Mouse (Mus musculus): ENCODE results near the gene Rbpms2.

Gene Rbpms2

GRCm38 (mm10) chr9:65692959-65693603 lies 63.6 kb downstream of the Rbpms2 start:
- in situ Hi-C loops (cut with MboI, MseI): no loop called here

GRCm38 (mm10) chr9:65695646-65696045 lies 66.2 kb downstream of the Rbpms2 start:
- in situ Hi-C loops (cut with MboI, MseI): no loop called here

GRCm38 (mm10) chr9:65696337-65696736 lies 66.9 kb downstream of the Rbpms2 start:
- in situ Hi-C loops (cut with MboI, MseI): no loop called here

- in situ Hi-C loops (cut with MboI, MseI): no loop called here
Measured at GRCm38 (mm10) chr9:65697356-65697755, 67.9 kb downstream of the Rbpms2 start.

GRCm38 (mm10) chr9:65697992-65698391 lies 68.5 kb downstream of the Rbpms2 start:
- in situ Hi-C loops (cut with MboI, MseI): no loop called here

GRCm38 (mm10) chr9:65700504-65700903 lies 71.1 kb downstream of the Rbpms2 start:
- in situ Hi-C loops (cut with MboI, MseI): loop anchor here in 1 of 2 experiments (10.0 kb wide), 1 partner anchor 1344 kb away; the partner anchor contains the start of gene Tpm1

GRCm38 (mm10) chr9:65702286-65702685 lies 72.8 kb downstream of the Rbpms2 start:
- in situ Hi-C loops (cut with MboI, MseI): loop anchor here in 1 of 2 experiments (10.0 kb wide), 1 partner anchor 1343 kb away; the partner anchor contains the start of gene Tpm1

- in situ Hi-C loops (cut with MboI, MseI): loop anchor here in 1 of 2 experiments (10.0 kb wide), 1 partner anchor 1342 kb away; the partner anchor contains the start of gene Tpm1
Measured at GRCm38 (mm10) chr9:65703241-65703640, 73.8 kb downstream of the Rbpms2 start.

GRCm38 (mm10) chr9:65703926-65704595 lies 74.6 kb downstream of the Rbpms2 start:
- in situ Hi-C loops (cut with MboI, MseI): loop anchor here in 1 of 2 experiments (10.0 kb wide), 1 partner anchor 1341 kb away; the partner anchor contains the start of gene Tpm1

Measured in T-helper 17 cell (primary cell).